In genomic region chr10:37540703-37541102, GRCm38 (mm10) we compare ENCODE assay signal across 21 mouse cellular contexts.
DNase-seq lines count a peak whose midpoint lies in the region; ATAC-seq and TF ChIP-seq lines count a peak whose summit lies in the region.
"Had no signal": no experiment of that assay in that cellular context is flagged by ENCODE, and none has a peak within 500 bp of the region (broad histone marks: within the 10 kb centered on the region; RNA-seq: fewer than 3 reads in every experiment).

No protein-coding gene starts in this region.

- 32% methylated on average over 1 of the region's 1 CpGs for WGBS in liver, adult 2 months
- 41% methylated on average over 1 of the region's 1 CpGs for WGBS in liver, embryonic 12.5 days (ENCODE audit: insufficient replicate concordance)
- 45% methylated on average over 1 of the region's 1 CpGs for WGBS in liver, postnatal 0 days (ENCODE audit: insufficient replicate concordance)
- 73% methylated on average over 1 of the region's 1 CpGs for WGBS in liver, embryonic 11.5 days

- H3K79me2 ChIP-seq in liver, adult 2 months (ENCODE audit: control insufficient read depth, insufficient read depth, low read length): no peaks in the 10 kb centered on the region

- H3K4me1 ChIP-seq in liver, adult 2 months (ENCODE audit: control insufficient read depth, insufficient read depth, low read length): peaks cover 2% of the 10 kb centered on the region; the same call in 1 of the 2 replicates
- no peaks in the 10 kb centered on the region for H3K4me1 ChIP-seq in liver, embryonic 12.5 days
- H3K4me1 ChIP-seq in liver, postnatal 0 days (ENCODE audit: insufficient read depth): no peaks in the 10 kb centered on the region
- no peaks in the 10 kb centered on the region for H3K4me1 ChIP-seq in liver, embryonic 11.5 days (replicated peaks; ENCODE audit: control insufficient read depth, insufficient read depth, low read length)

- no peak for TF ChIP-seq EP300 in liver, postnatal 0 days (IDR thresholded peaks at IDR 0.05; ENCODE audit: low read depth)

- H3K4me2 ChIP-seq in liver, embryonic 12.5 days: no peak overlapping the region
- no peak overlapping the region for H3K4me2 ChIP-seq in liver, postnatal 0 days (ENCODE audit: low read depth, low read length)
- H3K4me2 ChIP-seq in liver, embryonic 11.5 days: no peak overlapping the region

- no peak for TF ChIP-seq POLR2A in liver, adult 2 months (IDR thresholded peaks at IDR 0.05; ENCODE audit: extremely low read depth, insufficient read depth, low read length)

- peak; percentile 57 for DNase-seq in liver, adult 2 months (ENCODE audit: extremely low read depth, low read depth, low spot score)
- DNase-seq in liver, postnatal 0 days: no peak
- no peak for DNase-seq in liver, embryonic 11.5 days (ENCODE audit: low spot score)
- peak; percentile 26 for DNase-seq in NIH3T3 (ENCODE audit: low read depth)
- no peak for DNase-seq in gastrocnemius, postnatal 25 days
- DNase-seq: adrenal gland, adult 2 months; adrenal gland, adult 8-10 months; adrenal gland, postnatal 10 days; adrenal gland, postnatal 14 days; adrenal gland, postnatal 25 days; B cell, adult 2 months; cerebellum, adult 11 months; cerebellum, adult 11-12 months; cerebellum, adult 18-20 months; cerebellum, adult 2 months had no signal

- no peak for TF ChIP-seq CTCF in liver, adult 2 months (IDR thresholded peaks at IDR 0.05; ENCODE audit: low read depth, low read length)
- TF ChIP-seq CTCF in liver, postnatal 0 days (IDR thresholded peaks at IDR 0.05; ENCODE audit: low read depth): no peak

- H3K9ac ChIP-seq in liver, adult 2 months (ENCODE audit: low read depth, low read length): no peak overlapping the region
- H3K9ac ChIP-seq in liver, embryonic 12.5 days: no peak overlapping the region
- H3K9ac ChIP-seq in liver, postnatal 0 days (replicated peaks): no peak overlapping the region
- H3K9ac ChIP-seq in liver, embryonic 11.5 days (ENCODE audit: low read depth, low read length): no peak overlapping the region

- no peak overlapping the region for H3K27ac ChIP-seq in liver, adult 2 months (replicated peaks; ENCODE audit: insufficient read depth, low read depth, low read length)
- no peak overlapping the region for H3K27ac ChIP-seq in liver, embryonic 12.5 days
- no peak overlapping the region for H3K27ac ChIP-seq in liver, postnatal 0 days (ENCODE audit: low read depth)
- H3K27ac ChIP-seq in liver, embryonic 11.5 days (ENCODE audit: low read depth, low read length): no peak overlapping the region

- no peak overlapping the region for H3K4me3 ChIP-seq in liver, adult 2 months (ENCODE audit: insufficient read depth, low read depth, low read length)
- H3K4me3 ChIP-seq in liver, embryonic 12.5 days: no peak overlapping the region
- no peak overlapping the region for H3K4me3 ChIP-seq in liver, postnatal 0 days (ENCODE audit: low read depth, low read length)
- no peak overlapping the region for H3K4me3 ChIP-seq in liver, embryonic 11.5 days (ENCODE audit: low read depth, low read length)

- ATAC-seq in liver, embryonic 12.5 days: no peak
- peak; percentile 58; the same call in 1 of the 2 replicates for ATAC-seq in liver, postnatal 0 days
- no peak for ATAC-seq in liver, embryonic 11.5 days (replicated peaks; ENCODE audit: low FRiP score)
- ATAC-seq: activated CD4-positive, CD25-positive, alpha-beta regulatory T cell, adult 4 months; CD4-positive, CD25-positive, alpha-beta regulatory T cell, adult 4 months; Patski had no signal

- no peaks in the 10 kb centered on the region for H3K9me3 ChIP-seq in liver, embryonic 12.5 days (replicated peaks)
- H3K9me3 ChIP-seq in liver, postnatal 0 days (ENCODE audit: low read length): no peaks in the 10 kb centered on the region
- no peaks in the 10 kb centered on the region for H3K9me3 ChIP-seq in liver, embryonic 11.5 days (ENCODE audit: control insufficient read depth, low read length)
- H3K9me3 ChIP-seq: G1E had no signal

- H3K36me3 ChIP-seq in liver, adult 2 months (ENCODE audit: control insufficient read depth, insufficient read depth, low read length): no peaks in the 10 kb centered on the region
- no peaks in the 10 kb centered on the region for H3K36me3 ChIP-seq in liver, embryonic 12.5 days
- no peaks in the 10 kb centered on the region for H3K36me3 ChIP-seq in liver, postnatal 0 days (replicated peaks; ENCODE audit: insufficient read depth, low read length)
- no peaks in the 10 kb centered on the region for H3K36me3 ChIP-seq in liver, embryonic 11.5 days (ENCODE audit: control insufficient read depth, insufficient read depth, low read length)
- H3K36me3 ChIP-seq: G1E had no signal

- H3K27me3 ChIP-seq in liver, adult 2 months (ENCODE audit: control insufficient read depth, insufficient read depth, low read length): no peaks in the 10 kb centered on the region
- no peaks in the 10 kb centered on the region for H3K27me3 ChIP-seq in liver, embryonic 12.5 days (replicated peaks)
- no peaks in the 10 kb centered on the region for H3K27me3 ChIP-seq in liver, postnatal 0 days (ENCODE audit: insufficient read depth, low read length)
- no peaks in the 10 kb centered on the region for H3K27me3 ChIP-seq in liver, embryonic 11.5 days (replicated peaks; ENCODE audit: control insufficient read depth, insufficient read depth, low read length)
- H3K27me3 ChIP-seq: CH12.LX, Patski had no signal

Comparison
In these comparisons a context has a peak if more than half of its experiments do, and no peak if none do; other contexts are left out.
1. DNase-seq: peak in liver, adult 2 months (single experiment) and NIH3T3 (single experiment); none in liver, postnatal 0 days (single experiment), liver, embryonic 11.5 days (single experiment) and gastrocnemius, postnatal 25 days (single experiment).